Mouse (Mus musculus) cerebellum, adult 2 months (tissue): ENCODE data around the gene Plxnb1. TPM values are rescaled to one million over a fixed set of nuclear protein-coding genes. Genes with fewer than 3 reads are reported as not detected.

Experiments
- DNase-seq, 2 experiments: peaks; one replicate each; pipeline ENCODE4 v3.0.0; 2021
- H3K27ac ChIP-seq: fragments of 200-500 bp; 2 replicates; pipeline ENCODE4 v1.5.1; 2012; ENCODE audit warnings: low read length, control low read depth, inconsistent platforms; ENCODE audit not compliant: insufficient read depth
- H3K27me3 ChIP-seq: fragments of 200-500 bp; 2 replicates; pipeline ENCODE4 v1.6.1; 2012; ENCODE audit warnings: inconsistent platforms, mild to moderate bottlenecking, low read length, moderate library complexity; ENCODE audit not compliant: control insufficient read depth, insufficient read depth
- H3K4me1 ChIP-seq: fragments of 200-500 bp; 2 replicates; pipeline ENCODE4 v1.6.1; 2011; ENCODE audit warnings: low read length; ENCODE audit not compliant: control insufficient read depth, insufficient read depth
- H3K4me3 ChIP-seq: fragments of 200-500 bp; replicated peaks from 2 replicates; pipeline ENCODE3; 2011; ENCODE audit warnings: mild to moderate bottlenecking, low read depth, low read length, control low read depth; ENCODE audit not compliant: insufficient read depth
- CTCF ChIP-seq: fragments of 200-500 bp; IDR thresholded peaks from 2 replicates; pipeline ENCODE4 v1.5.1; 2011; ENCODE audit warnings: low read depth, mild to moderate bottlenecking, control low read depth, low read length, moderate library complexity, borderline replicate concordance; ENCODE audit not compliant: insufficient read depth
- POLR2A ChIP-seq: fragments of 200-500 bp; IDR thresholded peaks from 2 replicates; pipeline ENCODE4 v1.6.1; 2011; ENCODE audit warnings: low read length, control low read depth, borderline replicate concordance; ENCODE audit not compliant: insufficient read depth
- whole genome bisulfite sequencing: fragments of 180-500 bp; shearing (Covaris S2); methylation state at CpG from one replicate; pipeline ENCODE4 v1.1.7; 2018; 5-methylcytosine and 5-hydroxymethylcytosine counted together
- polyA plus RNA-seq: library from polyadenylated mRNA; depleted of rRNA; stranded (reverse); fragments of >200 nt; gene quantifications from 2 replicates; pipeline ENCODE4 v1.2.3, GENCODE M21; 2012

The Plxnb1 gene
- polyA plus RNA-seq, 1 experiment, result 26.4 TPM

GRCm38 (mm10) chr9:109081749-109082123 lies 13.5 kb upstream of the Plxnb1 start:
- TF ChIP-seq POLR2A (no peak), CTCF (no peak)
- H3K4me1 ChIP-seq, result peaks cover 3% of the 10 kb centered on the region; the same call in 1 of the 2 replicates

GRCm38 (mm10) chr9:109082124-109082800 lies 12.9 kb upstream of the Plxnb1 start, which contains the start of the genes Ccdc51 and Tma7:
Gene Ccdc51, plus strand, starts transcription at chr9:109082493.
Gene Tma7, minus strand, starts transcription at chr9:109082587.
- H3K27me3 ChIP-seq, result no peaks in the 10 kb centered on the region
- peak; percentile 78; the same call in 1 of the 2 replicates for TF ChIP-seq POLR2A
- no peak for TF ChIP-seq CTCF
- peak within 1 kb of the TSS; percentile 8; the same call in 1 of the 2 replicates for H3K27ac ChIP-seq
- WGBS, result under 1% methylated on average over 37 of the region's 37 CpGs
- H3K4me1 ChIP-seq, result peaks cover 3% of the 10 kb centered on the region; the same call in 1 of the 2 replicates
- peak; percentile 86 to 89 for DNase-seq
- H3K4me3 ChIP-seq, result peak within 1 kb of the TSS; percentile 71

More at GRCm38 (mm10) chr9:109081749-109082123, 13.5 kb upstream of the Plxnb1 start:
- no peak overlapping the region; the same call in 1 of the 2 replicates for H3K27ac ChIP-seq
- H3K4me3 ChIP-seq, result peak overlapping the region; percentile 71
- WGBS, result 3% methylated on average over 11 of the region's 11 CpGs
- no peak for DNase-seq
- H3K27me3 ChIP-seq, result no peaks in the 10 kb centered on the region

- 21% methylated on average over 2 of the region's 2 CpGs for WGBS
- peaks cover 3% of the 10 kb centered on the region; the same call in 1 of the 2 replicates for H3K4me1 ChIP-seq
- no peak for DNase-seq
- H3K4me3 ChIP-seq, result no peak overlapping the region
- peak; percentile 46; the same call in 1 of the 2 replicates for TF ChIP-seq CTCF
- TF ChIP-seq POLR2A, result no peak
- no peak overlapping the region for H3K27ac ChIP-seq
- no peaks in the 10 kb centered on the region for H3K27me3 ChIP-seq
Measured at GRCm38 (mm10) chr9:109084922-109085321, 10.3 kb upstream of the Plxnb1 start.

- TF ChIP-seq CTCF (peak; percentile 39; the same call in 1 of the 2 replicates), POLR2A (no peak)
- Histone ChIP-seq H3K27me3 (no peaks in the 10 kb centered on the region), H3K27ac (no peak overlapping the region), H3K4me1 (peaks cover 2% of the 10 kb centered on the region; the same call in 1 of the 2 replicates), H3K4me3 (no peak overlapping the region)
- DNase-seq, result peak; percentile 40 to 49
- 9% methylated on average over 5 of the region's 5 CpGs for WGBS
Measured at GRCm38 (mm10) chr9:109087987-109088386, 7.2 kb upstream of the Plxnb1 start.

GRCm38 (mm10) chr9:109090446-109090845 lies 4.7 kb upstream of the Plxnb1 start:
- H3K4me1 ChIP-seq, result no peaks in the 10 kb centered on the region
- 47% methylated on average over 15 of the region's 15 CpGs for WGBS
- no peak for TF ChIP-seq CTCF
- H3K27ac ChIP-seq, result no peak overlapping the region
- no peak overlapping the region for H3K4me3 ChIP-seq
- H3K27me3 ChIP-seq, result no peaks in the 10 kb centered on the region
- DNase-seq, result no peak

GRCm38 (mm10) chr9:109091802-109092201 lies 3.4 kb upstream of the Plxnb1 start:
- WGBS, result 84% methylated on average over 8 of the region's 8 CpGs
- TF ChIP-seq CTCF, result no peak
- TF ChIP-seq POLR2A, result no peak
- no peak overlapping the region for H3K27ac ChIP-seq
- H3K27me3 ChIP-seq, result no peaks in the 10 kb centered on the region
- no peak overlapping the region for H3K4me3 ChIP-seq
- H3K4me1 ChIP-seq, result no peaks in the 10 kb centered on the region
- no peak for DNase-seq

GRCm38 (mm10) chr9:109092799-109093198 lies 2.4 kb upstream of the Plxnb1 start:
- Histone ChIP-seq H3K4me1 (no peaks in the 10 kb centered on the region), H3K4me3 (no peak overlapping the region), H3K27me3 (no peaks in the 10 kb centered on the region), H3K27ac (no peak overlapping the region)
- WGBS, result 55% methylated on average over 6 of the region's 6 CpGs
- TF ChIP-seq CTCF (no peak), POLR2A (no peak)
- DNase-seq, result no peak
